Mouse (Mus musculus): ENCODE results near the gene Sf3b1. TPM values are rescaled to one million over a fixed set of nuclear protein-coding genes. Genes with fewer than 3 reads are reported as not detected.
"Not testable (repeated sequence)": the region's sequence is repeated elsewhere in the genome, so short reads cannot be mapped to it uniquely, and the experiment has no call there.

The Sf3b1 gene
- 161 and 168 TPM in 2 replicates for polyA plus RNA-seq (2012; rRNA removed)

DNA sequence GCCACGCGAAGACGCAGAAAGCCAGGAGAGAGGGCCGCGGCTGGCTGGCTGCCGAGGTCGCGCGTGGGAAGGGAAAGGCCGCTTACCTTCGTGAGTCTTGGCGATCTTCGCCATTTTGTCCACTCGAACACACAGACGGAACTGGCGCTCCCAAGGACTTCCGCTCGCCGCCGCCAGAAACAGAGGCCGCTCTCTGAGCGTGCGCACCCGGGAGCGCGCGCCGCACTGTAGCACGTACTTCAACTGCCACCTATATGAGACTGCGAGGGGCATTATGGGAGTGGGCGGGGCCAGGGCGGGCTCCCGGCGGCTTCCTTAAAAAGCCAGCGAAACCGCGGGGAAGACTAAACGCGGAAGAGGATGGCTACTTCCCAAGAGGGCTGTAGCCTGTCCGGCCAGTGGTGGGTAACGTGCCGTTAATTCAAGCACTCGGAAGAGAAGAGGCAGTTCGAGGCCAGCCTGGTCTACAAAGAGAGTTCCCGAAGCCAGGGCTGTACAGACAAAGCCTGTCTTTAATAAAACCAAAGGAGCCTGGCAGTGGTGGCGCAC, at the start of gene Sf3b1:
Gene Sf3b1 (minus strand): TSS at position 229 of the 549 bp plus-strand sequence.
- peak; percentile 94 to 97 for DNase-seq
- Histone ChIP-seq H3K27me3 (ENCODE audit: control insufficient read depth, insufficient read depth, low read length) (no peaks in the 10 kb centered on the region), H3K27ac (ENCODE audit: insufficient read depth, low read length) (peak within 1 kb of the TSS; percentile 70), H3K4me1 (ENCODE audit: control insufficient read depth, insufficient read depth, low read length) (no peaks in the 10 kb centered on the region), H3K4me3 (replicated peaks; ENCODE audit: insufficient read depth, low read depth, low read length) (peak within 1 kb of the TSS; percentile 68)
- TF ChIP-seq CTCF (IDR thresholded peaks at IDR 0.05; ENCODE audit: borderline replicate concordance, insufficient read depth, low read depth, low read length) (no peak), POLR2A (IDR thresholded peaks at IDR 0.05; ENCODE audit: borderline replicate concordance, insufficient read depth, low read length) (peak; percentile 68)
- under 1% methylated on average over 46 of the region's 46 CpGs for WGBS

DNA sequence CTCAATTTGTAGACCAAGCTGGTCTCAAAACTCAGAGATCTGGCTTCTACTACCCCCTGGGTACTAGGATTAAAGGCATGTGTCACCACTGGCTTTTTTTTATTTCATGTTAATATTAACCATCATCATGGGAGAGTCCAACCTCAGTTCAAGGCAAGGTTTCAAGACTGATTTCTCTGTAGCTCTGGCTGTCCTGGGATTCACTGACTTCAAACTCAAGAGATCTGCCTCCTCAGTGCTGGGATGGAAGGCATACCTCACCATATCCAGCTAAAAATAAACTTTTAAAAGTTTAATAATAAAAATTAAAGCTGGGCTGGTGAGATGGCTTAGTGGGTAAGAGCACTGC, 49.1 kb upstream of the Sf3b1 start:
- DNase-seq = no peak
- no peaks in the 10 kb centered on the region for H3K4me1 ChIP-seq (ENCODE audit: control insufficient read depth, insufficient read depth, low read length)
- TF ChIP-seq POLR2A (IDR thresholded peaks at IDR 0.05; ENCODE audit: borderline replicate concordance, insufficient read depth, low read length) (no peak), CTCF (IDR thresholded peaks at IDR 0.05; ENCODE audit: borderline replicate concordance, insufficient read depth, low read depth, low read length) (no peak)
- H3K27me3 ChIP-seq (ENCODE audit: control insufficient read depth, insufficient read depth, low read length) = no peaks in the 10 kb centered on the region
- H3K4me3 ChIP-seq (replicated peaks; ENCODE audit: insufficient read depth, low read depth, low read length) = no peak overlapping the region
- H3K27ac ChIP-seq (ENCODE audit: insufficient read depth, low read length) = no peak overlapping the region

DNA sequence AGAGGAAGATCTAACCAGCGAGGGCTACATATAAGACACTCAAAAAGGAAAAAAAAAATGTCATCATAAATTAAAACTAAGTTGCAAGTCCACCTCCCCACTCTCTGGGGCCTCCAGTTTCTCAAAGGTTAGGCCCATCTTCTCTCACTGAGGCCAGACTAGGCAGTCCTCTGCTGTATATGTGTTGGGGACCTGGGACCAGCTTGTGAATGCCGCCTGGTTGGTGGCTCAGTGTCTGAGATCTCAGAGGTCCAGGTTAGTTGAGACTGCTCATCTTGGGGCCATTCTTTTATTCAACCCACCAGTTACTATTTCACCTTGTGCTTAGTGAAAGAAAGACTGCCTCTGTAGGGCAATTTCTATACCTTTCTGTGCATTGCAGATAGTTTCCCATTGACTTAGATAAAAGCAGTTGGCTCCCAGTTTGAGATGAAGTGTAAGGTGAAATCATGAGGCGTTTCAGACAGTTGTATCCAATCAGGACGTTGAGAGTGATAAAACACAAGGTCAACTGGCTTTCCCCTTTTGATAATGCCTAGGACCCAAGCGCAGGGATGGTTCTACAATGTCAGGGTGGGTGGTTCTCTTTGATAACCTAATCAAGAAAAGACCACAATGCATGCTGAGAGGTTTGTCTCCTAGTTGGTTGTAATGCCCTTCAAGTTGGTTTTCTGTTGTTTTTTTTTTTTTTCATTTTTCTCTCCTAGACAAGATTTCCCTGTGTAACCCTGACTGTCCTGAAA, 48.5 kb upstream of the Sf3b1 start:
- H3K4me3 ChIP-seq (replicated peaks; ENCODE audit: insufficient read depth, low read depth, low read length) = no peak overlapping the region
- TF ChIP-seq POLR2A (IDR thresholded peaks at IDR 0.05; ENCODE audit: borderline replicate concordance, insufficient read depth, low read length) (no peak), CTCF (IDR thresholded peaks at IDR 0.05; ENCODE audit: borderline replicate concordance, insufficient read depth, low read depth, low read length) (no peak)
- H3K27me3 ChIP-seq (ENCODE audit: control insufficient read depth, insufficient read depth, low read length) = no peaks in the 10 kb centered on the region
- H3K4me1 ChIP-seq (ENCODE audit: control insufficient read depth, insufficient read depth, low read length) = no peaks in the 10 kb centered on the region
- no peak for DNase-seq
- no peak overlapping the region for H3K27ac ChIP-seq (ENCODE audit: insufficient read depth, low read length)
- 79% methylated on average over 5 of the region's 5 CpGs for WGBS

DNA sequence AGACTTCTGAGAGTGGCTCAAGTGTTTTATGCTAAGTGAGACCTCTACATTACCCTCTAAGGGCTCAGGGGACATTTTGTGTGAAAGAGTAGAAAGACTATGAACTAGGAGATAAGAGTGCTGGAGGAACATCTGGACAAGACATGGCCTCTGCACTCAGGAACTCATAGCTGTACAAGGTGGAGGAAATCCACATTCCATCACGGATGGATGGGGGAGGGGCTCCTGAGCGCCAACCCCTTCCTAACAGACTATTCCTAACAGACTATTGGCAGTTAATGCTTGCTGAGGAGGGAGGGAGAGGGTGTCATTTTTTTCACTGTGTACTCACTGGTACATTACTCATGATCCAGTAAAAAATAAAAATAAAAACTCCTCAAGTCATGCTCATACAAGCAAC, 47.5 kb upstream of the Sf3b1 start:
- H3K4me1 ChIP-seq (ENCODE audit: control insufficient read depth, insufficient read depth, low read length) = no peaks in the 10 kb centered on the region
- no peak overlapping the region for H3K27ac ChIP-seq (ENCODE audit: insufficient read depth, low read length)
- TF ChIP-seq POLR2A (IDR thresholded peaks at IDR 0.05; ENCODE audit: borderline replicate concordance, insufficient read depth, low read length) = no peak
- no peak for TF ChIP-seq CTCF (IDR thresholded peaks at IDR 0.05; ENCODE audit: borderline replicate concordance, insufficient read depth, low read depth, low read length)
- no peak for DNase-seq
- no peaks in the 10 kb centered on the region for H3K27me3 ChIP-seq (ENCODE audit: control insufficient read depth, insufficient read depth, low read length)
- 69% methylated on average over 2 of the region's 2 CpGs for WGBS
- no peak overlapping the region for H3K4me3 ChIP-seq (replicated peaks; ENCODE audit: insufficient read depth, low read depth, low read length)

DNA sequence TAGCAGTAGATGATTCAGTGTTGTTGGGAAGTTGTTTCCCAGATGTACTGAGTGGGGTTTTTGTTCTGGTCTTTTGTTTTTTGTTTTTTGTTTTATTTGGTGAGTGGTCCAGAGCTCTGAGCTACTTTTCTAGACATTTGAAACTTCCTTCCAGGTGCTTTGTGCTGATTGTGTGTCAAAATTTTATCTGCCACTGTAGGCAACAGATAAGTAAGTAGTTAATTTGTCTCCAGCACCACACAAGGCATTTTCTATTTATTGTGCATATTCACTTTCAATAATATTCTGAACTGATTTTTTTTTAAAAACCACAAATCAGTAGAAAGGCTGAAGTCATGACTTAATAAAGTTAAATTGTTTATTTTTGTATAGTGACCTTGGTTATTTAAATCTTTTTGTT, 45.0 kb upstream of the Sf3b1 start:
- H3K4me1 ChIP-seq (ENCODE audit: control insufficient read depth, insufficient read depth, low read length) = not testable (repeated sequence)

DNA sequence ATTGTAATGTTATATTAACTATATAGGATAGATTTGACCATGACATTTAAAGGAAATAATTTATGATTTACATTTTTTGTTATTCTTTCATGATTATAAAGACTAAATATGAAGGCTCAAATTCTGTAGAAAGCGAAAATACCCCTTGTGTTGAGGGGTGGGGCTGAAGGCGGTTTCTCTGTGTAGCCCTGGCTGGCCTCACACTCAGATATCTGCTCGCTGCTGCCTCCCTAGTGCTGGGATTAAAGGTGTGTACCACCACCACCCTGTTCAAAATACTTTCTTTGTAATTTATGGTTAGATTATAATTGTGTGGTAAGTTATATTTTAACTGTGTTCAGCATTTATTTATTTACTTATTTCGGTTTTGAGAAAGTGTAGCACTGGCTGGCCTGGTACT, 34.5 kb upstream of the Sf3b1 start:
- no peak for DNase-seq
- 89% methylated on average over 4 of the region's 4 CpGs for WGBS
- no peaks in the 10 kb centered on the region; the same call in 1 of the 2 replicates for H3K27me3 ChIP-seq (ENCODE audit: control insufficient read depth, insufficient read depth, low read length)
- TF ChIP-seq CTCF (IDR thresholded peaks at IDR 0.05; ENCODE audit: borderline replicate concordance, insufficient read depth, low read depth, low read length) (no peak), POLR2A (IDR thresholded peaks at IDR 0.05; ENCODE audit: borderline replicate concordance, insufficient read depth, low read length) (no peak)
- H3K27ac ChIP-seq (ENCODE audit: insufficient read depth, low read length) = no peak overlapping the region
- no peak overlapping the region for H3K4me3 ChIP-seq (replicated peaks; ENCODE audit: insufficient read depth, low read depth, low read length)
- no peaks in the 10 kb centered on the region; the same call in none of the 2 replicates for H3K4me1 ChIP-seq (ENCODE audit: control insufficient read depth, insufficient read depth, low read length)

More for the DNA sequence above, 45.0 kb upstream of the Sf3b1 start:
- H3K27ac ChIP-seq (ENCODE audit: insufficient read depth, low read length); H3K4me3 ChIP-seq (replicated peaks; ENCODE audit: insufficient read depth, low read depth, low read length); H3K27me3 ChIP-seq (ENCODE audit: control insufficient read depth, insufficient read depth, low read length); DNase-seq: not testable (repeated sequence)

DNA sequence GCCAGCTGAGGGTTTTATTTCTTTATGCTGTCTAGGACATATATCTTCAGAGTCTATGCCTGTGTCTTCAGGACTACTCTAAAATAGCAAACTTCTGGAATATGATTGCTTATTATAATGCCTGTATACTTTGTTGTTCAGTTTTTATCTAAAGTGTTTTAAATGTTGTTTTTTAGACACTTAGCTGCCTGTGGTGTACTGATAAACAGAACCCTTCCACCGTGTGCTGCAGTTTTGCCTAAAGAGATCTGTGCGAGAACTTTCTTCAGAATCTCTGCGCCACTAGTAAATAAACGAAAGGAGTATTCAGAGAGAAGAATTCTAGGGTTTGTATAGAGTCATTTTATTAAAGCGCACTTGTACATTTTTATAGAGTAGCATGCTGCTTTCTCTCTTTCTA, 33.8 kb upstream of the Sf3b1 start:
- WGBS = 92% methylated on average over 5 of the region's 5 CpGs
- no peaks in the 10 kb centered on the region; the same call in none of the 2 replicates for H3K4me1 ChIP-seq (ENCODE audit: control insufficient read depth, insufficient read depth, low read length)
- no peaks in the 10 kb centered on the region; the same call in 1 of the 2 replicates for H3K27me3 ChIP-seq (ENCODE audit: control insufficient read depth, insufficient read depth, low read length)
- no peak overlapping the region for H3K4me3 ChIP-seq (replicated peaks; ENCODE audit: insufficient read depth, low read depth, low read length)
- no peak overlapping the region for H3K27ac ChIP-seq (ENCODE audit: insufficient read depth, low read length)
- TF ChIP-seq CTCF (IDR thresholded peaks at IDR 0.05; ENCODE audit: borderline replicate concordance, insufficient read depth, low read depth, low read length) (no peak), POLR2A (IDR thresholded peaks at IDR 0.05; ENCODE audit: borderline replicate concordance, insufficient read depth, low read length) (no peak)
- DNase-seq = no peak

DNA sequence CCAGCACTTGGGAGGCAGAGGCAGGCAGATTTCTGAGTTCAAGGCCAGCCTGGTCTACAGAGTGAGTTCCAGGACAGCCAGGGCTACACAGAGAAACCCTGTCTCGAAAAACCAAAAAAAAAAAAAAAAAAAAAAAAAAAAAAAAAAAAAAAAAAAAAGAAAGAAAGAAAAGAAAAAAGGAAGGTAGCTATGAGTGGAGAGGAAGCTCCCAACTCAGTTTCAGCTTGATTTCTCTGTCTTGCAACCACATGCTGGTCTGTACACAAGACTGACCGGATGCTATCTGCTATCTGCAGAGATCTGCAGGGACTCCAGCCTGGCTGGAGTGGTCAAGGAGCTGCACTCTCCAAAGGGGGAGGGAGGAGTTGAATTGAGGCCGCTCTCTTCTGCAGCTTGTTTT, 31.1 kb upstream of the Sf3b1 start:
- H3K27me3 ChIP-seq (ENCODE audit: control insufficient read depth, insufficient read depth, low read length); DNase-seq; H3K4me3 ChIP-seq (replicated peaks; ENCODE audit: insufficient read depth, low read depth, low read length); H3K4me1 ChIP-seq (ENCODE audit: control insufficient read depth, insufficient read depth, low read length); H3K27ac ChIP-seq (ENCODE audit: insufficient read depth, low read length): not testable (repeated sequence)
- WGBS = 54% methylated on average over 2 of the region's 3 CpGs

All from cerebellum, adult 2 months (tissue).